Mouse (Mus musculus): ENCODE measurements around the gene Dcaf5.

GRCm38 (mm10) chr12:80462942-80463651 lies 26.7 kb upstream of the Dcaf5 start, which contains the start of gene Exd2:
- TF ChIP-seq ELF1 (IDR thresholded peaks at IDR 0.05; ENCODE audit: low read depth, low read length) (peak; percentile 89), CTCF (conservative IDR thresholded peaks at IDR 0.05 in 1 of 2, IDR thresholded peaks at IDR 0.05 in 1 of 2; ENCODE audit: low read depth in 2 of 2, low read length in 2 of 2) (no peak), RCOR1 (conservative IDR thresholded peaks at IDR 0.05; ENCODE audit: low read depth, low read length) (no peak; the same call in 1 of the 2 replicates), POLR2A (IDR thresholded peaks at IDR 0.05; ENCODE audit: low read depth, low read length) (peak; percentile 71), POLR2AphosphoS2 (IDR thresholded peaks at IDR 0.05; ENCODE audit: low read depth, low read length) (peak; percentile 51; the same call in 1 of the 2 replicates), MAX (IDR thresholded peaks at IDR 0.05; ENCODE audit: low read length) (peak; percentile 88), USF1 (IDR thresholded peaks at IDR 0.05; ENCODE audit: low read depth, low read length) (no peak), HCFC1 (IDR thresholded peaks at IDR 0.05; ENCODE audit: low read depth, low read length) (peak; percentile 95), MAZ (IDR thresholded peaks at IDR 0.05; ENCODE audit: low read depth, low read length) (peak; percentile 90), EP300 (IDR thresholded peaks at IDR 0.05; ENCODE audit: low read length) (no peak), CHD1 (IDR thresholded peaks at IDR 0.05; ENCODE audit: low read depth, low read length) (peak; percentile 44; the same call in 1 of the 2 replicates), CHD2 (IDR thresholded peaks at IDR 0.05; ENCODE audit: low read length) (peak; percentile 59; the same call in 1 of the 2 replicates), ZMIZ1 (IDR thresholded peaks at IDR 0.05; ENCODE audit: low read depth, low read length) (peak; percentile 66; the same call in 1 of the 2 replicates), MEF2A (IDR thresholded peaks at IDR 0.05; ENCODE audit: borderline replicate concordance, low read depth, low read length) (peak; percentile 83)

Data from CH12.LX (cell line).